Mouse (Mus musculus) G1E (cell line): ENCODE data around the gene Senp7.

Experiments used
- CTCF ChIP-seq: IDR thresholded peaks from 2 replicates; pipeline ENCODE4 v1.5.1; 2012; ENCODE audit warnings: low read depth, low read length, inconsistent platforms, mixed read lengths
- GATA2 ChIP-seq: IDR thresholded peaks from 2 replicates; pipeline ENCODE4 v1.6.1; 2012; ENCODE audit warnings: low read depth, low read length, inconsistent platforms, borderline replicate concordance
- TAL1 ChIP-seq: conservative IDR thresholded peaks from 2 replicates; pipeline ENCODE4 v1.6.1; 2012; ENCODE audit warnings: low read depth, low read length, inconsistent platforms, mixed read lengths

DNA sequence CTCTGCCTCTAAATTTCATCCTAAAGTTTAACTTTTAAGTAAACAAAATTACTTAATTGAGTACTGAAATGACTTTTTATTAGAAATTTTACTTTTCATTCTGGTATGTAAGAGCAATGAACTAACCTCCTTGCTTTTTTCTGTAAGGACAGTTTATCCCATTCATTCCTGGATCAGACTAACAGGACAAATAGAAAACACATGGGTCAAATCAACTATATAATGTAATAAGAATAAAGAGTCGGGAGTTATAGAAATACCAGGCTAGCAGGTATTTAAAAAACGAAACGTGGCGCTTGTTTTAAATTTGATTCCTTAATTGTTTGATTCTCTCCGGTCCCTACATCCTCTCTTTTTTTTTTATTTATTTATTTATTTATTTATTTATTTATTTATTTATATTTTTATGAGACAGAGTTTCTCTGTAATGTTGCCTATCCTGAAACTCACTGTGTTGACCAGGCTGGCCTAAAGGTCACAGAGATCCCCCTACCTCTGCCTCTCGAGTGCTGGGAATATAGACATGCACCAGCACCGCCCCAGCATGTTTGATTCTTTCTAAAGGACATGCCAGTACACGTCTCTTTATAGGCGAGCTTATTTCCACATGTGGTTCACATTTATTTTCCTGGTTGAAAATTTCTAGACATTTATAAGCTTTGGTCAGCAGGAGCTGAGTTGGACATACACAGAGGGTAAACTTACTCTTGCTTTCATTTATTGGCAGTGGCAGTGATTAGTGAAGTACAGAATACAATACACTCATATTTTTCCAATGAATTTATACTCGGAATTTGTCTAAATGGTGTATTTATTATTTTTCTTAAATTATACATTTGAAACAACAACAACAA lies 69.4 kb downstream of the Senp7 start:
- no peak for TF ChIP-seq CTCF
- TF ChIP-seq TAL1: no peak
- TF ChIP-seq GATA2: no peak
